Comparison of ENCODE assay signal across 11 mouse cellular contexts in the genomic region with DNA sequence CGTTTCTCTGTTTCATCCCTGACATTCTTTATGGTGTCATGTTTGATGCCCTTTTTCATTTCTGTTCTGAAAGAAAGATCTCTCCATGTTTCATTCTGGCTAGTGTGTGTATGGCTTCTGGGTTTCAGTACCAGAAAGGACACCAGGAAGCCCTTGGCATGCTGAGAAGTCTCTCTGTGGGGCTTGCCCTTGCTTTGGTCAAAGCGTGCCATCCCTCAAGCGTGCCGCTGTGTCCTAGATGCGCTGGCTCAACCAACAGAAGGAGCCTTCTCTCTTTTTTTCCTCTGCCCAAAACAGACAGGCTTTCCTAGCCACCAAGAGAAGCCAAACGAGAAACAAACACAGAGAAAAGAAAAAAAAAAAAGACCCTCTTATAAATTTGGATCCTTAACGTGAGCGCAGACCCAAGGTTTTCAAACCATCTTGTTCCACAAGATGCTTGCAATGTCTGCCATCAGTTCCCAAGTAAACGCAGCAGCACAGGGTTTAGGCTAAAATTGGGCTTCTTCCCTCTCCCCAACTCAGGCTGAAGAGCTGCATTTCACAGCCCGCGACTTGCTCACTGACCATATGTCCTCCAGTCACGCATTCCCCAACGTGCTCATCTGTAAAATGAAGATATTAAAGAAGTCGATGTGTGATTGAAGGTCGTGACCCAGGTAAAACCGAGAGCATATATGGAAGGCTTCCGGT.
"Had no signal": no experiment of that assay in that cellular context is flagged by ENCODE, and none has a peak within 500 bp of the region (broad histone marks: within the 10 kb centered on the region; RNA-seq: fewer than 3 reads in every experiment).

No protein-coding gene starts in this region.

- DNase-seq: kidney, postnatal 36 days; layer of hippocampus, adult 9-11 months; layer of hippocampus, postnatal 36 days; liver, embryonic 13.5 days; lung, adult 18-20 months; right cerebral cortex, adult 18-20 months; right cerebral cortex, postnatal 25 days; spleen, adult 18-20 months; thymus, adult 2 months; thymus, postnatal 25 days had no signal

- ATAC-seq: midbrain, embryonic 13.5 days had no signal
